Mouse (Mus musculus): Measurements from ENCODE around the gene Nfkb2.
A peak's percentile ranks its signal among the peaks of the same experiment; 100 is the strongest.

DNA sequence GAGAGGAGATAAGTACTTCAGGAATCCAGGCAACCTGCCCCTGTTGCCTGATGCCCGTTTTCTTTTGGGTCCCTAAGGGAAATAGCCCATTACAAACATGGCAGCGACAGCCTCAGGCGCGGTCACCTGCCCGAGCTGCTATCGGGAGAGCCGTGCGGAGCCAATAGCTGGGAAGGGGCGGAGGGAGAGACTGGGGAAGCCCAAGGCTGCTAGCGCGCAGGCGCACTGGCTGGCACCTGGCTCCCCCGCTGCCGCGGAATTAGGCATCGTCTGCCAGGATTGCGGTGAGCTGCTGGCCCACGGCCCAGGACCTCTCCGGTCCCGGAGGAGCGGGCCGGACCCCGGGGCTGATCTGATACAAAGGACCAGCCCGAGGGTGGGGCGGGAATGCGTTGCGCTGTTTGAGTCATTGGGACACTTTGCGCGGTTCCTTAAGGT, 52.6 kb downstream of the Nfkb2 start:
- TF ChIP-seq CTCF (IDR thresholded peaks at IDR 0.05; ENCODE audit: control insufficient read depth, insufficient read depth, insufficient read length) (no peak), USF1 (IDR thresholded peaks at IDR 0.05; ENCODE audit: low read depth) (peak; percentile 40), CEBPB (IDR thresholded peaks at IDR 0.05; ENCODE audit: low read depth) (no peak), MYOD1 (IDR thresholded peaks at IDR 0.05; ENCODE audit: control insufficient read depth, insufficient read length, low read depth) (no peak), MYOG (IDR thresholded peaks at IDR 0.05; ENCODE audit: control insufficient read depth, extremely low read depth, insufficient read length) (no peak), MAX (IDR thresholded peaks at IDR 0.05) (no peak)
